Mouse (Mus musculus): ENCODE results near the gene Hdac2. TPM values are rescaled to one million over a fixed set of nuclear protein-coding genes. Genes with fewer than 3 reads are reported as not detected.

The Hdac2 gene
- total RNA-seq, 2 experiments from 2014 or later = 66.2 to 82.4 TPM

Other genes with a start within 250 kb of the Hdac2 start
- 10 to 100 TPM; 37.1 to 38.9 TPM for gene Marcks, start 164.4 kb downstream of the Hdac2 start, total RNA-seq (2021)

Data from adrenal gland, adult 18-20 months (tissue).